Mouse (Mus musculus) left cerebral cortex, adult 2 months (tissue): ENCODE results near the gene Tst. TPM values are rescaled to one million over a fixed set of nuclear protein-coding genes. Genes with fewer than 3 reads are reported as not detected.

Experiments
- DNase-seq, 2 experiments: peaks; one replicate each; pipeline ENCODE4 v3.0.0; 2021 to 2022; ENCODE audit warnings: low spot score in 2 of 2, mixed read lengths in 1 of 2; ENCODE audit errors: extremely low spot score in 1 of 2
- H3K27ac ChIP-seq: fragments of 200-600 bp; 2 replicates; pipeline ENCODE4 v1.8.1; 2022
- H3K4me3 ChIP-seq: fragments of 200-600 bp; 2 replicates; pipeline ENCODE4 v1.8.1; 2022
- CTCF ChIP-seq: fragments of 200-600 bp; IDR thresholded peaks from 2 replicates; pipeline ENCODE4 v1.8.1; 2022; ENCODE audit warnings: antibody characterized with exemption, mild to moderate bottlenecking, moderate library complexity
- intact Hi-C: fragments of 180-260 bp; cut with DNase I; formaldehyde crosslinking; loops from one replicate; pipeline ENCODE4 v1.15.1; 2025
- long read RNA-seq, 2 experiments: library from polyadenylated mRNA; stranded (forward); transcript quantifications; one replicate each; pipeline ENCODE4 v2.0.0; 2021; ENCODE audit warnings: borderline mapping rate in 2 of 2
- total RNA-seq, 2 experiments: library from RNA; stranded (reverse); gene quantifications; 2 replicates each; pipeline ENCODE4 v1.2.3; 2021

Gene Tst
- 10 to 100 TPM; 29.0 to 30.1 TPM for total RNA-seq
- long read RNA-seq, experiment 1, transcript Tst-201 (2 exons, 1,144 nt), result major isoform, 17 of 18 reads
- long read RNA-seq, experiment 1, partial matches to known transcripts, result 0 of 18 reads
- long read RNA-seq, experiment 1, other reads (novel, unspliced or antisense), result 1 of 18 reads
- long read RNA-seq, experiment 2, transcript Tst-201 (2 exons, 1,144 nt), result major isoform, 18 of 18 reads
- long read RNA-seq, experiment 2, partial matches to known transcripts, result 0 of 18 reads
- long read RNA-seq, experiment 2, other reads (novel, unspliced or antisense), result 0 of 18 reads

- H3K4me3 ChIP-seq, result peak within 1 kb of the TSS; percentile 76
- TF ChIP-seq CTCF, result no peak
- intact Hi-C loops, result loop anchor here (1.0 to 5.0 kb wide), 2 partner anchors 21 to 38 kb away; no protein-coding TSS in a partner anchor
Measured at GRCm38 (mm10) chr15:78405517-78406211, at the start of gene Tst. Tst (minus strand) TSS chr15:78405907.

GRCm38 (mm10) chr15:78455168-78455567 is 49.5 kb upstream of the Tst start:
- H3K4me3 ChIP-seq, result no peak overlapping the region
- no peak overlapping the region for H3K27ac ChIP-seq
- no peak for DNase-seq
- intact Hi-C loops, result no loop called here
- no peak for TF ChIP-seq CTCF

More at GRCm38 (mm10) chr15:78405517-78406211, at the start of gene Tst:
- DNase-seq, result peak; percentile 81 to 88
- H3K27ac ChIP-seq, result peak within 1 kb of the TSS; percentile 97

- DNase-seq, result no peak
- intact Hi-C loops, result no loop called here
- H3K27ac ChIP-seq, result no peak overlapping the region
- no peak overlapping the region for H3K4me3 ChIP-seq
- no peak for TF ChIP-seq CTCF
Measured at GRCm38 (mm10) chr15:78452929-78453328, 47.2 kb upstream of the Tst start.

- intact Hi-C loops, result no loop called here
- TF ChIP-seq CTCF, result no peak
- Histone ChIP-seq H3K4me3 (no peak overlapping the region), H3K27ac (no peak overlapping the region)
- no peak for DNase-seq
Measured at GRCm38 (mm10) chr15:78451201-78451600, 45.5 kb upstream of the Tst start.

- Histone ChIP-seq H3K27ac (peak overlapping the region; percentile 47; the same call in 1 of the 2 replicates), H3K4me3 (no peak overlapping the region)
- no peak; the same call in 1 of the 2 replicates for TF ChIP-seq CTCF
- DNase-seq, result no peak
- intact Hi-C loops, result no loop called here
Measured at GRCm38 (mm10) chr15:78450419-78450768, 44.7 kb upstream of the Tst start.

- Histone ChIP-seq H3K4me3 (no peak overlapping the region), H3K27ac (peak overlapping the region; percentile 63; the same call in 1 of the 2 replicates)
- TF ChIP-seq CTCF, result no peak
- DNase-seq, result no peak
- intact Hi-C loops, result loop anchor here (5.0 to 10.0 kb wide), 2 partner anchors 62 to 295 kb away; no protein-coding TSS in a partner anchor
Measured at GRCm38 (mm10) chr15:78449694-78450418, 44.1 kb upstream of the Tst start.

- intact Hi-C loops, result loop anchor here (5.0 to 10.0 kb wide), 2 partner anchors 63 to 296 kb away; no protein-coding TSS in a partner anchor
- H3K27ac ChIP-seq, result no peak overlapping the region
- no peak for TF ChIP-seq CTCF
- no peak for DNase-seq
- no peak overlapping the region for H3K4me3 ChIP-seq
Measured at GRCm38 (mm10) chr15:78449131-78449530, 43.4 kb upstream of the Tst start.

GRCm38 (mm10) chr15:78447746-78448535 is 42.2 kb upstream of the Tst start:
- peak; percentile 92 for TF ChIP-seq CTCF
- H3K27ac ChIP-seq, result peak overlapping the region; percentile 89
- peak overlapping the region; percentile 48 for H3K4me3 ChIP-seq
- peak; percentile 91 to 95 for DNase-seq
- intact Hi-C loops, result loop anchor here (1.0 to 10.0 kb wide), 5 partner anchors 64 to 297 kb away; partner anchors contain the start of gene Sstr3

GRCm38 (mm10) chr15:78447121-78447520 is 41.4 kb upstream of the Tst start:
- Histone ChIP-seq H3K27ac (peak overlapping the region; percentile 16; the same call in 1 of the 2 replicates), H3K4me3 (no peak overlapping the region)
- no peak for TF ChIP-seq CTCF
- DNase-seq, result no peak
- intact Hi-C loops, result loop anchor here (2.0 to 10.0 kb wide), 3 partner anchors 65 to 298 kb away; partner anchors contain the start of gene Sstr3

GRCm38 (mm10) chr15:78443857-78444256 is 38.1 kb upstream of the Tst start:
- Histone ChIP-seq H3K27ac (no peak overlapping the region), H3K4me3 (no peak overlapping the region)
- DNase-seq, result no peak
- TF ChIP-seq CTCF, result no peak
- intact Hi-C loops, result loop anchor here (10.0 kb wide), 1 partner anchor 301 kb away; no protein-coding TSS in a partner anchor

- DNase-seq, result no peak
- intact Hi-C loops, result loop anchor here (10.0 kb wide), 1 partner anchor 303 kb away; no protein-coding TSS in a partner anchor
- H3K4me3 ChIP-seq, result no peak overlapping the region
- H3K27ac ChIP-seq, result no peak overlapping the region
- TF ChIP-seq CTCF, result no peak
Measured at GRCm38 (mm10) chr15:78442231-78442630, 36.5 kb upstream of the Tst start.
